Mouse (Mus musculus) megakaryocyte, embryonic 14.5 days (primary cell): ENCODE measurements at regions not wholly inside any gene's neighbourhood (a gene's known extent, or its start where the extent isn't known, plus 50 kb on each side); places are given as distances from the start of the nearest gene placed in this dataset.

Experiments
- H3K27me3 ChIP-seq: replicated peaks from 2 replicates; pipeline ENCODE3; 2012; ENCODE audit warnings: inconsistent platforms
- H3K36me3 ChIP-seq: replicated peaks from 2 replicates; pipeline ENCODE3; 2012; ENCODE audit warnings: low read length, inconsistent platforms, mixed read lengths
- H3K4me1 ChIP-seq: 2 replicates; pipeline ENCODE4 v1.6.1; 2012; ENCODE audit warnings: inconsistent platforms
- H3K4me3 ChIP-seq: replicated peaks from 2 replicates; pipeline ENCODE3; 2012; ENCODE audit warnings: moderate library complexity, mild to moderate bottlenecking, inconsistent platforms
- H3K9me3 ChIP-seq: 2 replicates; pipeline ENCODE4 v1.6.1; 2012; ENCODE audit warnings: inconsistent platforms
- FLI1 ChIP-seq: IDR thresholded peaks from 2 replicates; pipeline ENCODE4 v1.6.1; 2012; ENCODE audit warnings: low read length, inconsistent platforms, mixed read lengths
- GATA1 ChIP-seq: IDR thresholded peaks from 3 replicates; pipeline ENCODE4 v1.6.1; 2012; ENCODE audit warnings: mixed read lengths, low read length, inconsistent platforms, borderline replicate concordance

DNA sequence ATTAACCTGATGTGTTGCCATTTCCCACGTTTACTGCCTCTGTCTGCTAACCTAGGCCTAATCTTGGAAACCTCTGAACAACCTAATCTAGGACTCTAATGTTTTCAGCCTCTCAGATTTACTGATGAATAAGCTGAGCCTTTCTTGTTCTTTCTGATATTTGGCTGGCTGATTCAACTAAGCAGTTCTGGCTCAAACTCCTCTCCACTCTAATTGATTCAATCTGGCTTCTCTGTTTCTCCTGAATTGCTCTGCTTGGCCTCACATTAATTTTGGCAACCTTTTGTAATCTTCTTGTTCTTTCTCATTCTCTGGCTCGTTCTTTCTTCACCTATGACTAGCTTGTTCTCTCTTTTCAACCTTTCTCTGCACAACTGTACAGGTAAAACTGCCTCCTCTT lies 1561.2 kb upstream of the Zeb2 start:
- Histone ChIP-seq H3K9me3 (no peaks in the 10 kb centered on the region), H3K36me3 (no peaks in the 10 kb centered on the region), H3K27me3 (no peaks in the 10 kb centered on the region), H3K4me1 (no peaks in the 10 kb centered on the region), H3K4me3 (no peak overlapping the region)
- TF ChIP-seq FLI1, result no peak
- TF ChIP-seq GATA1, result no peak

DNA sequence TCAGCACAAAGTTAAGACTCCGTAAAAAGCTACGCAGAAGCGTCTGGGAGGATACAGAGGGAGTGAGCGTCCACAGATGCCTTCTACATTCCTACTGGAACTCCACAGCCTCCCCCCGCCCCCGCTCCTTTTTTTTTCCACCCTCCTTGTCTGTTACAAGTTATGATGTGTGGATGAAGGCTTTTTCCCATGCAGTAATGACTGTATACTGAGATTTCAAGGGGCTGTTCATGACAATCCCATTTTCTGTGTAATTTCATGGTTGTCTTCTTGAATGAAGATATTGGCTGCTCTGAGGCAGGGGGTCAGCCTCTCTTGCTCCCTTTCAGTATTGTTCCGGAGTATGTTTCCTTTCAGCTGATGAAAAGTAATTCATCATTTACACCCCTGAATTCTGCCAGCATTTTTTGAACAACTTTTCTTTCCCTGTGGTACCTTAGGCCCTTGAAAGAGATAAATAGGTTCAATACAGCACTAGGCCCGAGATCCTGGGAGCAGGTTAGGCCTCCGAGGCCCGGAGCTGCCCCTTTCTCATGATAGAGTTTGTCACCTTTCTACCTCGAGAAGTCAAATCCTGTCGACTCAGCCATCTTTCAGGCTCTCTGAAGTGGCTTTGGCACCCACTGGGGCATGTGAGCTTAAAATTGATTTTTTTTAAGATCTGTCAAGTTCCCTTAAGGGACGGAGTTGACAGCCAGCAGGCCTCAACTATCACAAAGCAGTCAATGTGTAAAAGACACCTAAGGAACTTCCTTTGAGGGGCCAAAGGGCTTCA lies 1552.5 kb upstream of the Zeb2 start:
- H3K9me3 ChIP-seq, result no peaks in the 10 kb centered on the region
- no peak overlapping the region for H3K4me3 ChIP-seq
- no peaks in the 10 kb centered on the region for H3K4me1 ChIP-seq
- no peaks in the 10 kb centered on the region for H3K36me3 ChIP-seq
- no peak for TF ChIP-seq GATA1
- TF ChIP-seq FLI1, result no peak
- H3K27me3 ChIP-seq, result no peaks in the 10 kb centered on the region

DNA sequence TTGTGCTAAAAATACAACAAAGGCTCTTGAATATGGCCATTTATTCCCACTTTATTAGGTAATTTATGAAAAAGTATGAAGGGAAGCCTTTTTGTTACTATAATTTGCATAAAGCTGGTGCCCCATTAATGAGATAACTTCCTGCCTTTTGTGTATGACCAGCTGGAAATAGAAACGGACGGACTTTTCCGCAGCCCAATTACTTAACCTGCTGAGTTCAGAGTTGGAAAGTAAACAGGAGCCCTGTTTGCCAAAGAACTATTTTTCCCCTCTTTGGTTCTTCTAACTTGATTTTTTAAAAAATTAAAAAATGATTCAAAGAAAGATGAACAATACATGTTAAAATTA lies 1549.8 kb upstream of the Zeb2 start:
- H3K9me3 ChIP-seq, result no peaks in the 10 kb centered on the region
- TF ChIP-seq GATA1, result no peak
- TF ChIP-seq FLI1, result no peak
- no peak overlapping the region for H3K4me3 ChIP-seq
- no peaks in the 10 kb centered on the region for H3K36me3 ChIP-seq
- H3K27me3 ChIP-seq, result no peaks in the 10 kb centered on the region
- H3K4me1 ChIP-seq, result no peaks in the 10 kb centered on the region

DNA sequence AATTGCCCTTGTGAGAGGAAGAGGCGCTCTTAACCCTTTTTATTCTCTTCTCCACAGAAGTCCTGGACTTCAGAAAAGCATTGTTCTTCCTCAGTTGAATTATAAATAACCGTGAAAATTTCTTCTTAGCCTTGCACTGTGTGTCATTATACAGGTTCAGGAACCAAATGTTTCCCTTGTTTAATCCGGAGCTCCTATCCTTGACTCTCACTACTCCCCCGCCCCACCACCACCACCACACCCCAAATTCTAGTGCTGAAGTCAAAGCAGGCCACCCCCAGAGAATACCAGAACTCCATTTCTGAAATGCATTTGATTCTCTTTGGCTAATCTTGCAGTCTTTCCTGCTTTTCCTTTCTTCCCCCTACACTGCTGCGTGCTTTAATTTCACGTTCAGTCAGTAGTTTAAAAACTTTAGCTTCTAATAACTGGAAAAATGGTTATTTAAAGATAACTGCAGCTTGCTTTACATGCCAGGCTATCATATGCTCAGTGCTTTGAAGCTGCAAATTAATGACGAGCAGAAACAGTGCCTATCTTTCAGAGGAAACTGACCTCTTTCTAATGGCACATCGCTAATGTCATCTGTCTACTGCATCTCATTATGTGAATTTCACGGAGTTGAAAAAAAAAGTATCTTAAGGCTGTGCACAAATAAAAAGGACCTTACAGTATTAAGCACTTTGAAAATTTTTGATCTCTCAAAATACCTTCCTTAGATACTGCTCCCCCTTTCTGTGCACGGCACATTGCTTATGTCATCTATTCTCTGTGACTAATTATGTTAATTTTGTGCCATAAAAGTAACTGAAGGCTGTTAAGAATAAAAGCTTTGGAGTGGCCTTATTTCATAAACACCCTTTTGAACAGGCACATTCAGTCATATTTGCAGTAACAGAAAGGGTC lies 1549.1 kb upstream of the Zeb2 start:
- no peaks in the 10 kb centered on the region for H3K9me3 ChIP-seq
- H3K4me3 ChIP-seq, result no peak overlapping the region
- no peaks in the 10 kb centered on the region for H3K27me3 ChIP-seq
- H3K4me1 ChIP-seq, result no peaks in the 10 kb centered on the region
- no peaks in the 10 kb centered on the region for H3K36me3 ChIP-seq
- TF ChIP-seq FLI1, result no peak
- TF ChIP-seq GATA1, result no peak

DNA sequence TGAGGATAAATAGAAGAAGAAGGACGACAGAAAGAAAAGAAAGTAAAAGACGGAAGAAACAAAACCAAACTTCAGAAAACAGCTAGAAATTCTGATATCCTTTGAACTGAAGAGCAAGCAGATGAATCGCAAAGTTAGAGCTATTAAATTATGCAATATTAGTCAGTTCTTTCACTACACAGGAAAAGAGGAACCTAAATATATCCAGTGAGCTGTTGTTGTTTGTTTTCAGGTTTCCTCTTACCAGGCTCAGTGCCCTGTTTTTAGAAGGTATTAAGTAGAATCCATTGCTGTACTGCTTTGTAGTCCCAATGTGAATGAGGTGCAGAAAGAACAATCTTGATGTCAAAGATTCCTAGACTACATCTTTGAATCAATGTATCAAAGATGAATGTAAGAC lies 1544.7 kb upstream of the Zeb2 start:
- Histone ChIP-seq H3K4me3 (no peak overlapping the region), H3K9me3 (no peaks in the 10 kb centered on the region), H3K4me1 (no peaks in the 10 kb centered on the region), H3K27me3 (no peaks in the 10 kb centered on the region), H3K36me3 (no peaks in the 10 kb centered on the region)
- no peak for TF ChIP-seq GATA1
- no peak for TF ChIP-seq FLI1

DNA sequence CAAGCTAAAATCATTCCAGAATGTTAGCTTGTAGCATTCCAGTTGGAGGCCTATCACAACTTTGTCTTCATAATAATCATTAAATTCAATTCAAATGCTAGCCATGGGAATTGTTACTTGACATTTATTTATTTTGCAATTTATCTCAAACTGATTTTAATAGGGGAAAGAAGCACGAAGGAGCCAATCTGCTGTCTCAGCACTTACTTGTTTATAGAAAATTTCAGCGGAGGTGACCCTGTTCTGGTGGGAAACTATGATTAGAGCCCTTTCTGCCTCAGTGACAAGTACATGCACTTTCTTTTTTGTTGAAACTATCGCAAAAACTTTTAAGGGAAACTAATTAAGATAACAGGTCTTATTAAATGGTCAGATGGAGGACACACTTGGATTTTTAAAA lies 1543.4 kb upstream of the Zeb2 start:
- Histone ChIP-seq H3K4me1 (no peaks in the 10 kb centered on the region), H3K9me3 (no peaks in the 10 kb centered on the region), H3K4me3 (no peak overlapping the region), H3K36me3 (no peaks in the 10 kb centered on the region), H3K27me3 (no peaks in the 10 kb centered on the region)
- TF ChIP-seq FLI1, result no peak

DNA sequence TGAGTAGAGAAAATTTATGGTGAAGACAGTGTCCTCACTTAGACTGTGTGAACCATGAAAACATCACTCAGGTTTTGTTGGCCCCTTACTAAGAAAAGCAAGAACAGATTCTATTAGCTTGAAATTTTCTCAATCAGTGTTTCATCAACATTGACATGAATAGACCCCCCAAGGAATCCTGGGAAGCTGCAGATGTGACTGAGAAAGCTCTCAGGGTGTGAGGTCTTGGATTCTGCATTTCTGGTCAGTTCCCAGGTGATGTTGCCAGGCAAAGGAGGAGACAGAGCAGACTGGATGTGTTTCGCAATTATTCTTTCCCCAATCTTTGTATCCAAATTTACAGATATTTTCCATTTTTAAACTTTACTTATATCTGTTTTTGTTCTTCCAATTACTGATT lies 1538.1 kb upstream of the Zeb2 start:
- H3K4me3 ChIP-seq, result no peak overlapping the region
- H3K27me3 ChIP-seq, result no peaks in the 10 kb centered on the region
- H3K9me3 ChIP-seq, result 0 out of 2 replicates have a peak, but pooled peaks cover 4% of the 10 kb centered on the region
- H3K4me1 ChIP-seq, result no peaks in the 10 kb centered on the region
- H3K36me3 ChIP-seq, result no peaks in the 10 kb centered on the region
- TF ChIP-seq FLI1, result no peak
- TF ChIP-seq GATA1, result no peak

DNA sequence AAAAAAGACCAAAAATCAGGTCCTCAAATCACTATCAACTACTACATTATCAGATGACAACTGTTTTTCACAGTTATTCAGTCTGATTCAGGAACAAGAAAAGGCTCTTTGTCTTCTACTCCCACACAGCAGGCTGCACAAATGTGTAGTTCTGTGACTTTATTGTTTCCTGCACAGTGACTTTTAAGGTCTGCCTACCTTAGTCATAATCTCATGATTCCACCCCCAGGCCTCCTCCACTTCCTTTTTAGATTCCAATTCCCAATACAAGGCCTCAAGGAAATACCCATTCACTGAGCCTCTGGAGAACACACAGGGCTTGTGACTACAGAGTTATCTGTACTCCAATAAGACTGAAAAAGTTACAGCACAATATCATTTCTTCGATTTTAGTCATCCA lies 1535.4 kb upstream of the Zeb2 start:
- no peak for TF ChIP-seq FLI1
- no peak for TF ChIP-seq GATA1
- Histone ChIP-seq H3K4me3 (no peak overlapping the region), H3K36me3 (no peaks in the 10 kb centered on the region), H3K27me3 (no peaks in the 10 kb centered on the region), H3K9me3 (0 out of 2 replicates have a peak, but pooled peaks cover 4% of the 10 kb centered on the region), H3K4me1 (no peaks in the 10 kb centered on the region)

DNA sequence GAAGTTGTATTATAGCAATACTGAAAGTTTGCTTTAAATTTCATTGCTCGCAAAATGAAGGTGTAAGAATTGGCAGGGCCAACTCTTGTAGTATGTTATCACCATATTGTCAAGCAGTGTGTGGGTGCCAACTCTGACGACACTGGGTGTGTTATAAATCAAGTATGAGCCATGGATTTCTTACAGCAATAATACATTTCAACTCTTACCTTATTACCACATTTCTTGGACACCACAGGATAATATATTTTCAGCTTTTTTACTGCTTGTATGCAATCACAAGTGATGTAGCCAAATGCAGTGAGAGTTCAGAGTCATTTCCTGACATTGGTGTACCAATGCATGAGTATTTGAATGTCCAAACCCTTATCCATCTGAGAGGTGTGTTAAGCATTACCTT lies 1529.2 kb upstream of the Zeb2 start:
- Histone ChIP-seq H3K9me3 (0 out of 2 replicates have a peak, but pooled peaks cover 4% of the 10 kb centered on the region), H3K4me3 (no peak overlapping the region), H3K4me1 (no peaks in the 10 kb centered on the region), H3K36me3 (no peaks in the 10 kb centered on the region), H3K27me3 (no peaks in the 10 kb centered on the region)
- TF ChIP-seq FLI1, result no peak
- TF ChIP-seq GATA1, result no peak

DNA sequence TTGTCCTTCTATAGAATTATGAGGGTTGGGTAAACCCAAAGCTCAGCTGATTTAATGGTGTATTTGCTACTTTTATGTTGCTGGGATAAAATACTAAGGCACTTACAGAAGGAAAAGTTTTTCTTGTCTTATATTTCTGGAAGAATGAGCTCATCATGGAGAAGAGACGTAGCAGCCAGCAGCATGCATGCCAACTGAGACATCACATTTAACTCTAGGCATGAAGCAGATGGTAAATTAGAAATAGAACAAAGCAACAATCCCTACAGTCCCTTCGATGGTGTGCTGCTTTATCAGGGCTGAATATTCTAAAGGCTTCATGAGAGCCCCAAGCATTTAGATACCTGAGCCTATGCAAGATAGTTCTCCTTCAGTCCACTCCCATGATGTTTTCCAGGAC lies 1492.0 kb upstream of the Zeb2 start:
- no peaks in the 10 kb centered on the region for H3K36me3 ChIP-seq
- TF ChIP-seq GATA1, result no peak
- no peak for TF ChIP-seq FLI1
- peaks cover 10% of the 10 kb centered on the region; the same call in 1 of the 2 replicates for H3K9me3 ChIP-seq
- H3K4me3 ChIP-seq, result no peak overlapping the region
- H3K4me1 ChIP-seq, result no peaks in the 10 kb centered on the region
- H3K27me3 ChIP-seq, result no peaks in the 10 kb centered on the region
